Mouse (Mus musculus): ENCODE measurements around the gene Slc50a1. TPM values are rescaled to one million over a fixed set of nuclear protein-coding genes. Genes with fewer than 3 reads are reported as not detected.

The Slc50a1 gene
- polyA plus RNA-seq, 1 experiment from 2014 or later, result 85.5 TPM

DNA sequence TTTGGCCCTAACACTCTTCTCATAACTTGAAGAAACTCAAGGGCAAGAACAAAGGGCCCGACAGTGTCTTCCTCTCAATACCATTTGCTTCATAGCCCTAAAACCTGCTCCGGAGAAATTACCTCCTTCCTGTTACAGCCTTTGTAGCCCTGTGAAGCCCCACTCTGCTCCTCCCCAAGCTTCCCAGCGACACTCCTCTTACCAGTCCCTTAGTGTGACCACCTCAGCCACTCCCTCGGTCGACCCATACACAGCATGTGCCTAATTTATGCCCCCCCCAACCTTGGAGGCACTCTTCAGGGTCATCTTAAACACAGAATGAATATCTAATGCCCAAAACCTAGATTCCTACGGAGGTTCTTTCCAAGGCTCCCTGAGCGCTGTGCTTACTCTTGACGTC lies 8.3 kb upstream of the Slc50a1 start:
- WGBS, result 12% methylated on average over 8 of the region's 8 CpGs
- peaks cover 22% of the 10 kb centered on the region for H3K36me3 ChIP-seq
- H3K9me3 ChIP-seq, result no peaks in the 10 kb centered on the region
- no peak for ATAC-seq (ENCODE audit: low FRiP score, low read depth)
- peak overlapping the region; percentile 96 for H3K4me2 ChIP-seq (replicated peaks)
- peaks cover 12% of the 10 kb centered on the region; the same call in 1 of the 2 replicates for H3K27me3 ChIP-seq
- peaks cover 51% of the 10 kb centered on the region for H3K4me1 ChIP-seq
- H3K4me3 ChIP-seq, result peak overlapping the region; percentile 62
- H3K27ac ChIP-seq, result peak overlapping the region; percentile 86
- peak overlapping the region; percentile 85 for H3K9ac ChIP-seq

DNA sequence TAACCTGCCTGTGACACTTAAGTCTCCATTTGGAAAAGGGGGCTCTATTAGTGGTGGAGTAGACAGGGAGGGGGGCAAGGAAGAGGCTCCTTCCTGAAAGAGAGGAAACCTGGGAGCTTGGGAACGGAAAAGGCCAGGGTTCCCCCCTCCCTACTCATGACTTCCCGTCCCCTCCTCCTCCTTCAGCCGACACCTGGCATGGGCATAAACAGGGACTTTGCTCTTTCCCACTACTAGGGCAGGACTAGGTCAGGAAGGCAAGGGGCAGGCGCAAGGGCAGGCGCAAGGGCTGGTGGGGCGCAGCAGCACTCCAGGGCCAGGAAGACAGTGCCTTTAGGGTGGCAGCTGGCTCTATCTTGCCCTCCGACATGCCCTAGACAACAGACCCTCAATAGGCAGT lies 7.7 kb upstream of the Slc50a1 start:
- H3K4me2 ChIP-seq (replicated peaks), result peak overlapping the region; percentile 96
- H3K4me3 ChIP-seq, result peak overlapping the region; percentile 62
- H3K27me3 ChIP-seq, result peaks cover 12% of the 10 kb centered on the region; the same call in 1 of the 2 replicates
- ATAC-seq (ENCODE audit: low FRiP score, low read depth), result no peak
- peaks cover 28% of the 10 kb centered on the region for H3K36me3 ChIP-seq
- H3K27ac ChIP-seq, result peak overlapping the region; percentile 86
- no peaks in the 10 kb centered on the region for H3K9me3 ChIP-seq
- WGBS, result 52% methylated on average over 7 of the region's 7 CpGs
- H3K4me1 ChIP-seq, result peaks cover 51% of the 10 kb centered on the region
- peak overlapping the region; percentile 85 for H3K9ac ChIP-seq

DNA sequence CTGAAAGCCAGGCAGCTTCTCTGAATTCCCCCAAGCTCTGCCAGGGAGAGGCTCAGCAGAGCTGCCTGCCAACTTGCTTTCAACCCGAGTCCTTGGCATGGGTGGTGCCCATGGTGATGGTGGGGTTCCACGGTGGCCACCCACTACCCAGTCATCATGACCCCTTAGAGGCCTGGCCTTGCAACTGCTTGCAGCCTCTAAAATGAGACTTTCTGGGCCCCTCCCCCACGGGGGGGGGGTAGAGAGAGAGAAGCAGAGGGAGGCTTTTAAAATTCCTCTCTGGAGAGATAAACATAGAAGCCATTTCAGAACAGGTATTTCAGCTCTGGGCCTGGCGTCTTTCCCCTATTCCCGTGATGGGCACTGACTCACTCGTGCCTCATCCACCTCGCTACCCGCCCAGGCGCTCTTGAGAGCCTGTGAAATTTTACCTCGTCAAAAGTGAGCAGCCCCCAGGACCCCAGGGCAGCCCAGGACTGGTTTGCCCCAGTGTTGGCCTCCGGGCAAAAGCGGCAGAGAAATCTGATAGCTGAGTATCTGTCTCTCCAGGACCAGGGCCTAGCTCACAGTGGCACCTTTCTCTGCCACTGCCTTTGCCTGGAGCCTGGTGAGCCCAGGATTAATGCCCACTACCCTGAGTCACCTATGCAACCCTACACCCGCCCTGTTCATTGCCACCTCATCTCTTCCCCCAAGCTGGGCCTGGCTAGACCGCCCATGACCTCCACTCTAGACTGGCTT lies 7.1 kb upstream of the Slc50a1 start:
- no peak for ATAC-seq (ENCODE audit: low FRiP score, low read depth)
- Histone ChIP-seq H3K27ac (peak overlapping the region; percentile 86), H3K9ac (peak overlapping the region; percentile 85), H3K9me3 (no peaks in the 10 kb centered on the region), H3K27me3 (peaks cover 12% of the 10 kb centered on the region; the same call in 1 of the 2 replicates), H3K36me3 (peaks cover 33% of the 10 kb centered on the region), H3K4me2 (replicated peaks) (peak overlapping the region; percentile 96), H3K4me1 (peaks cover 51% of the 10 kb centered on the region), H3K4me3 (peak overlapping the region; percentile 62)
- WGBS, result 24% methylated on average over 14 of the region's 14 CpGs

DNA sequence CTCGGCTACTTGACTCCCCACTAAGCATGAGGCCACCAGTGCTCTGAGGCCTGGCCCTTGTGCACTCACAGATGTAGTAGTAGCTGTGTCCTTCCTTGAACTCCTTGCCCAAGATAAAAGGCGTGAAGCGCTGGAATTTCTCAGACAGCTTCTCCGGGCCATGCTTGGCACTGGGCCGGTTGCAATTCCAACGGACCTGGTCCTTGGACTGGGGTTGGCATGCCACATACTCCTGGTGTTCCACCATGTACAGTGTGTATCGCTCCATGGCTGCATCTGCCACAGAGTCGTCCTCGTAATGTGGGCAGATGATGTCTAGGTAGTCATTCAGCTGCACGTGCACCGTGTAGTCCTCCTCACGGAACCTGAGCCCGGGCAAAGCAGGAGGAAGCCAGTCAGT lies 5.7 kb upstream of the Slc50a1 start:
- no peak overlapping the region for H3K27ac ChIP-seq
- peaks cover 45% of the 10 kb centered on the region for H3K4me1 ChIP-seq
- WGBS, result 90% methylated on average over 13 of the region's 13 CpGs

DNA sequence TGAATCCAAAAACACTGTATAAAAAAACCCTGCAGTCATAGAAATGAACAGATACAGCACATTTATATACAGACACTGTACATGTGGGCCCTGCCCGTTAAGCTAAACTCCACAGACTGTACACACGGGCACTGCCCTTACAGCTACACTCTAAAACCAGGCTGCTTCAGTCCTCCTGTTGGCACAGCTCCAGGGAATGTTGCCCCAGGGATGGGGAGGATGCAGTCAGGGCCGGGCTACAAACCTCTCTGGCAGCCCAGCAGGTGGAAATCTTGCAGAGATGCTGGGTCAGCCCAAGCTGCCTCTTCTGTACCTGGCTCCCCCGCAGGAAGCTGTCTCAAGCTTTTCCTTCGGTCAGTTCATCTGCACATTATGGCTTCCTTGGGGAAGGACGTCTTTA lies 1.4 kb upstream of the Slc50a1 start:
- ATAC-seq (ENCODE audit: low FRiP score, low read depth), result no peak
- 55% methylated on average over 6 of the region's 6 CpGs for WGBS
- H3K4me1 ChIP-seq, result peaks cover 40% of the 10 kb centered on the region
- no peaks in the 10 kb centered on the region for H3K9me3 ChIP-seq
- H3K27ac ChIP-seq, result no peak overlapping the region
- no peak overlapping the region for H3K9ac ChIP-seq
- no peak overlapping the region for H3K4me2 ChIP-seq (replicated peaks)
- H3K36me3 ChIP-seq, result peaks cover 47% of the 10 kb centered on the region
- H3K27me3 ChIP-seq, result no peaks in the 10 kb centered on the region
- H3K4me3 ChIP-seq, result no peak overlapping the region

More for the DNA sequence above, 5.7 kb upstream of the Slc50a1 start:
- no peak for ATAC-seq (ENCODE audit: low FRiP score, low read depth)
- peaks cover 42% of the 10 kb centered on the region for H3K36me3 ChIP-seq
- H3K27me3 ChIP-seq, result peaks cover 9% of the 10 kb centered on the region; the same call in 1 of the 2 replicates
- H3K9me3 ChIP-seq, result no peaks in the 10 kb centered on the region
- H3K9ac ChIP-seq, result no peak overlapping the region
- no peak overlapping the region for H3K4me3 ChIP-seq
- H3K4me2 ChIP-seq (replicated peaks), result peak overlapping the region; percentile 96

DNA sequence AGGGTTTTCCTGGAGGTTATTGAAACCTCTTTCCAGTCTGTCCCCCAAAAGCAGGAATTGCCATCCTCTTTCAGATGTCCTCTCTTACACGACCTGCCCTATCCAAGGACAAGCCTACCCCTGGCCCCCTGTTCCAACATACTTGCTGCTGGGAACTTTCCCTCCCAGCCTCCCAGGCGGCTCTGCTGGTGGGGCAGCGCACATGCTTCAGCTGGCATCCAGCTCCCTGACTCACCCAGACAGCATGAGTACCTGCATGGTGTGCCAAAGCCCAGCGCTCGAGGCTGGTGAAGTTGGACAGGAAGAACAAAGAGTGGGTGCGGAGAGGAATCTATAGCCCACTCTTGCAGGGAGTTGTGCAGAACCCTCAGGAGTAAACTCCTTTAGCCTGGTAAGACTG lies 521 bp upstream of the Slc50a1 start:
- H3K36me3 ChIP-seq, result peaks cover 43% of the 10 kb centered on the region
- H3K4me3 ChIP-seq, result peak overlapping the region; percentile 60
- no peaks in the 10 kb centered on the region for H3K27me3 ChIP-seq
- H3K4me2 ChIP-seq (replicated peaks), result peak overlapping the region; percentile 83
- peaks cover 37% of the 10 kb centered on the region for H3K4me1 ChIP-seq
- H3K9me3 ChIP-seq, result no peaks in the 10 kb centered on the region
- peak overlapping the region; percentile 88; the same call in 1 of the 2 replicates for H3K27ac ChIP-seq
- 73% methylated on average over 6 of the region's 6 CpGs for WGBS
- H3K9ac ChIP-seq, result peak overlapping the region; percentile 84
- no peak for ATAC-seq (ENCODE audit: low FRiP score, low read depth)

DNA sequence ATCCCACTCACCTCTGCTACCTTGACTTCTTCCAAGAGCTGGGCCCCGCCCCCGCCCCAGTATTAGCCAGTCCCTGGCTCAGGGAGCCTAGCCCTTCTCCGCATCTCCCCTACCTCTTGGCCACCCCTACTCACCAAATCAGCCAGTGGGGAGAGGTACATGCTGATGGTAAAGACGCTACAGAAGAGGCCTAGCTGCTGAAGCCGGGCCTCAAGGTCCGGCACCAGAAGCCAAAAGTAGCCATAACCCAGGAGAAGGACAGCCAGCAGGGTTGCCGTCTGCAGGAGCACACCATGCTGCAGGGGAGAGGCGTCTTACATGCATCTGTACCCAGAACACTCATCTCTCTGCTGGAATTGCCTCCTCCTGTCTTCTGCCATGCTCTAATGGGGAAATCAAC lies 1.5 kb downstream of the Slc50a1 start:
- no peaks in the 10 kb centered on the region for H3K27me3 ChIP-seq
- WGBS, result 56% methylated on average over 8 of the region's 8 CpGs
- peak overlapping the region; percentile 84 for H3K9ac ChIP-seq
- H3K36me3 ChIP-seq, result peaks cover 25% of the 10 kb centered on the region
- H3K4me3 ChIP-seq, result peak overlapping the region; percentile 60
- H3K4me1 ChIP-seq, result peaks cover 39% of the 10 kb centered on the region
- H3K4me2 ChIP-seq (replicated peaks), result peak overlapping the region; percentile 83
- ATAC-seq (ENCODE audit: low FRiP score, low read depth), result no peak
- no peaks in the 10 kb centered on the region for H3K9me3 ChIP-seq
- peak overlapping the region; percentile 34; the same call in 1 of the 2 replicates for H3K27ac ChIP-seq

DNA sequence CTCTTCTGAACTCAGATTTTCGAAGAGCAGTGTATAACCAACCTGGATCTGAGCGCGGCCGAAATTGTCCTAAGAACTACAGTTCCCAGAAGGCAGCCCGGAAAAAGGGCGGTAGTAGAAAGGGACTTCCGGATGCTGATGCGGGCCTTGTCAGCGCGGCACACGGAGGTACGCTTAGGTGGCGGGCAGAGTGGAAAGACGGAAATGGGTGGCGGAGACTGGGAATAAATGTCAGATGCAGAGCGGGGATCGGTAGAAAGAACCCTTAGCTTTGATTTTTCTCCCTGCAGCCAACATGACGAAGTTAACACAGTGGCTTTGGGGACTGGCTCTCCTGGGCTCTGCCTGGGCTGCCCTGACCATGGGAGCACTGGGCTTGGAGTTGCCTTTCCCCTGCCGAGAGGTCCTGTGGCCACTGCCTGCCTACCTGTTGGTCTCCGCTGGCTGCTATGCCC lies 3.9 kb downstream of the Slc50a1 start:
- Histone ChIP-seq H3K27me3 (no peaks in the 10 kb centered on the region), H3K27ac (peak overlapping the region; percentile 84), H3K36me3 (0 out of 2 replicates have a peak, but pooled peaks cover 6% of the 10 kb centered on the region), H3K4me3 (peak overlapping the region; percentile 82), H3K4me2 (replicated peaks) (peak overlapping the region; percentile 95), H3K9ac (peak overlapping the region; percentile 90), H3K4me1 (peaks cover 39% of the 10 kb centered on the region), H3K9me3 (no peaks in the 10 kb centered on the region)
- ATAC-seq (ENCODE audit: low FRiP score, low read depth), result peak; percentile 90
- under 1% methylated on average over 20 of the region's 20 CpGs for WGBS

DNA sequence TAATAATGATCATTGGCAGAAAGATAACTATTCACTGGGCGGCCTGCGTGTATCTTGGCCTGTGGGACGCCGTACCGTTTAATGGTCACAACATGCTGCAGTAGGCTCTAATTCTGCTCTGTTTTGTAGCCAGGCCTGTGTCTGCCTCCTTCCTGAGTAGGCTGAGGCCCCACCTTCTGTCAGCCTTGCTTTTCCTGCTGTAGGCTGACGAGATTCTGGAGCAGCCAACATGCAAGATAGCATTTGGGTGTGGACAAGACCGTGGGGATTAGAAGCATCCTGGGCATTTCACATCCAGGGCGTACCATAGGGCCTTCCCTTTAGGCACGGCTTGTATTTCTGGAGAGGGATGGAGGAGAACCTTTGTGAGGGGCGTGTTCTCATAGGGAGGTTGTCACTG lies 8.0 kb downstream of the Slc50a1 start:
- WGBS, result 63% methylated on average over 10 of the region's 10 CpGs
- H3K36me3 ChIP-seq, result no peaks in the 10 kb centered on the region

DNA sequence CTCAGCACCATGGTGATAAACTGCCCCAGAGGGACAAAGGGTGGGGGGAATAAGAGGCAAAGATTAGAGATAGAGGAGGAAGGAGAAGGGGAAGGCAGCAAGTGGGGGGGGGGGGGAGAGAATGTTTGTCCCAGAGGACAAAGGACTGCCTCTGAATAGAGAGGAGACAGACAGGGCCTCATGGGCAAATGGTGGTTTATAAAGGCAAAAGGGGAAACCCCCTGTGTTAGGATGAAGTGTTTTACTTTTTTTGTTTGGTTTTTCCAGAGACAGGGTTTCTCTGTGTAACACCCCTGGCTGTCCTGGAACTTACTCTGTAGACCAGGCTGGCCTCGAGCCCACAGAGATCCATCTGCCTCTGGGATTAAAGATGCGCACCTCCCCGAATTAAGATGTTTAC lies 10.2 kb downstream of the Slc50a1 start:
- no peak overlapping the region for H3K9ac ChIP-seq
- H3K9me3 ChIP-seq, result no peaks in the 10 kb centered on the region
- WGBS, result 84% methylated on average over 3 of the region's 3 CpGs
- no peak overlapping the region for H3K27ac ChIP-seq
- ATAC-seq (ENCODE audit: low FRiP score, low read depth), result no peak
- H3K36me3 ChIP-seq, result no peaks in the 10 kb centered on the region
- no peak overlapping the region for H3K4me2 ChIP-seq (replicated peaks)
- H3K27me3 ChIP-seq, result no peaks in the 10 kb centered on the region
- H3K4me3 ChIP-seq, result no peak overlapping the region
- no peaks in the 10 kb centered on the region for H3K4me1 ChIP-seq

More for the DNA sequence above, 8.0 kb downstream of the Slc50a1 start:
- no peak overlapping the region for H3K27ac ChIP-seq
- H3K4me1 ChIP-seq, result peaks cover 12% of the 10 kb centered on the region
- no peak overlapping the region for H3K4me3 ChIP-seq
- H3K27me3 ChIP-seq, result no peaks in the 10 kb centered on the region
- ATAC-seq (ENCODE audit: low FRiP score, low read depth), result no peak
- no peak overlapping the region for H3K4me2 ChIP-seq (replicated peaks)
- H3K9me3 ChIP-seq, result no peaks in the 10 kb centered on the region
- no peak overlapping the region for H3K9ac ChIP-seq

DNA sequence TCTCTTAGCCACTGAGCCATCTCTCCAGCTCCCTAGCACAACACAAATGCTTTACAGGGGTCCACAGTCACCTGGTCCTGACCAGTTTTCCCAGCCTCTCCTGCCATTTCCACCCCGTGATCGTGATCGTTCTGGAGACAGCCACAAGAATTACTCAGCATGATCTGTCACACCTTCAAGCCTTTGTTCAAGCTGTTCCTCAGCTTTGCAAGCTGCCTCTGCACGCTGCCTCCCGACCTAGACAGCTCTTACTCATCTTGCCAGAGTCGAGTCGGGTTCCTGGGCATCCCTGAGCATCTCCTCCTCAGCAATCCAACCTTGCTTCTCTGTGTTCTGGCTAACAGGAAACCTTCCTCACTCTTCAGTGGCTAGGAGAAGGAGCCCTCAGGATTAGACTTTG lies 11.3 kb downstream of the Slc50a1 start, which contains the start of gene Dpm3:
Gene Dpm3 (plus strand): TSS at position 283 of the 400 bp plus-strand sequence.
- H3K9ac ChIP-seq, result no peak within 1 kb of the TSS
- no peaks in the 10 kb centered on the region for H3K4me1 ChIP-seq
- WGBS, result 50% methylated on average over 7 of the region's 7 CpGs
- no peaks in the 10 kb centered on the region for H3K36me3 ChIP-seq
- H3K9me3 ChIP-seq, result no peaks in the 10 kb centered on the region
- H3K27me3 ChIP-seq, result no peaks in the 10 kb centered on the region
- no peak within 1 kb of the TSS for H3K27ac ChIP-seq
- no peak within 1 kb of the TSS for H3K4me3 ChIP-seq
- H3K4me2 ChIP-seq (replicated peaks), result no peak within 1 kb of the TSS
- no peak for ATAC-seq (ENCODE audit: low FRiP score, low read depth)

DNA sequence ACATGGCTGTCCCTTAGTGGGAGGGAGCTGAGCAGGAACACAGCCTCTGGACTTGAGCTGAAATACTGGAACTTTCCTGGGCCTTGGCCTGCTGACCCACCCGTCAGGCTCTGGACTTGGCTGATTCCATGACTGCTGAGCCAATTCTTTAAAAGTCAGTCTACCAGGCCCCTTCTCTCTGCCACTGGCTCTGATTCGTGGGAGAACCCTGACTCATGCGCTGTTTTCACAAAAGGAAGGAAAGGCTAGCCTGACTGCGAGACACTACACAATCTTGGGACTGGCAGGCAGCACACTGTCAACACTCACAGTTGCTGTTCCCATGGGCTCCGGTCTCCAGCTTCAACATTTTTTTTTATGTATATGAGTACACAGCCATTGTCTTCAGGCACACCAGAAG lies 14.2 kb downstream of the Slc50a1 start:
- H3K9ac ChIP-seq, result no peak overlapping the region
- 86% methylated on average over 5 of the region's 5 CpGs for WGBS
- ATAC-seq (ENCODE audit: low FRiP score, low read depth), result no peak

More for the DNA sequence above, 14.2 kb downstream of the Slc50a1 start:
- H3K27me3 ChIP-seq, result no peaks in the 10 kb centered on the region
- no peak overlapping the region for H3K4me3 ChIP-seq
- peaks cover 9% of the 10 kb centered on the region for H3K4me1 ChIP-seq
- no peaks in the 10 kb centered on the region for H3K9me3 ChIP-seq
- no peaks in the 10 kb centered on the region for H3K36me3 ChIP-seq
- no peak overlapping the region for H3K4me2 ChIP-seq (replicated peaks)
- no peak overlapping the region for H3K27ac ChIP-seq

All from limb, embryonic 13.5 days (tissue).